Mouse (Mus musculus) subcutaneous adipose tissue, adult 2 months (tissue): Measurements from ENCODE around the gene Cks1b. TPM values are rescaled to one million over a fixed set of nuclear protein-coding genes. Genes with fewer than 3 reads are reported as not detected.

Source experiments
- polyA plus RNA-seq: library from polyadenylated mRNA; depleted of rRNA; stranded (reverse); fragments of >200 nt; gene quantifications from 2 replicates; pipeline ENCODE4 v1.2.3, GENCODE M21; 2012; ENCODE audit warnings: low replicate concordance; rRNA removed

The Cks1b gene
- polyA plus RNA-seq: 46.2 and 57.2 TPM in 2 replicates

GRCm38 (mm10) chr3:89418170-89418860 lies at the start of gene Cks1b, which contains the start of gene Shc1:
Cks1b (minus strand) TSS chr3:89418383.
Shc1 (plus strand) TSS chr3:89418443.

GRCm38 (mm10) chr3:89454401-89455177 lies 36.4 kb upstream of the Cks1b start, which contains the start of gene Pmvk:
Pmvk (plus strand) TSS chr3:89454541.

GRCm38 (mm10) chr3:89436176-89437113 lies 18.3 kb upstream of the Cks1b start, which contains the start of gene Pbxip1:
Pbxip1 (plus strand) TSS chr3:89436706.

GRCm38 (mm10) chr3:89430171-89431159 lies 12.3 kb upstream of the Cks1b start, which contains the start of gene Pygo2:
Pygo2 (plus strand) TSS chr3:89430214.

GRCm38 (mm10) chr3:89411490-89412393 lies 6.4 kb downstream of the Cks1b start, which contains the start of gene Flad1:
Flad1 (minus strand) TSS chr3:89411870.

GRCm38 (mm10) chr3:89402693-89403092 lies 15.5 kb downstream of the Cks1b start, which contains the start of gene Lenep:
Lenep (minus strand) TSS chr3:89402793.

GRCm38 (mm10) chr3:89394006-89394893 lies 23.9 kb downstream of the Cks1b start, which contains the start of gene Zbtb7b:
Zbtb7b (minus strand) TSS chr3:89394776.

Other genes starting within 250 kb of the Cks1b start
- gene Scamp3, start 240.9 kb downstream of the Cks1b start, polyA plus RNA-seq: 176 and 177 TPM in 2 replicates
- 30.0 and 81.4 TPM in 2 replicates for gene Fam189b, start 235.2 kb downstream of the Cks1b start, polyA plus RNA-seq
- gene Gba, start 215.5 kb downstream of the Cks1b start, polyA plus RNA-seq: 119 and 134 TPM in 2 replicates
- 55.5 and 268 TPM in 2 replicates for gene Thbs3, start 203.2 kb downstream of the Cks1b start, polyA plus RNA-seq
- gene Mtx1, start 191.3 kb downstream of the Cks1b start, polyA plus RNA-seq: 170 and 192 TPM in 2 replicates
- 2.8 and 52.8 TPM in 2 replicates for gene Muc1, start 189.3 kb downstream of the Cks1b start, polyA plus RNA-seq
- gene Krtcap2, start 172.4 kb downstream of the Cks1b start, polyA plus RNA-seq: 112 and 194 TPM in 2 replicates
- 5.0 and 16.6 TPM in 2 replicates for gene Trim46, start 172.1 kb downstream of the Cks1b start, polyA plus RNA-seq
- 369 and 505 TPM in 2 replicates for gene Dpm3, start 159.0 kb downstream of the Cks1b start, polyA plus RNA-seq
- 187 and 197 TPM in 2 replicates for gene Slc50a1, start 147.8 kb downstream of the Cks1b start, polyA plus RNA-seq
- gene Efna1, start 137.2 kb downstream of the Cks1b start, polyA plus RNA-seq: 42.8 and 59.6 TPM in 2 replicates
- 0.56 and 5.8 TPM in 2 replicates for gene Efna3, start 95.4 kb downstream of the Cks1b start, polyA plus RNA-seq
- 3.7 and 48.7 TPM in 2 replicates for gene Efna4, start 80.4 kb downstream of the Cks1b start, polyA plus RNA-seq
- gene Adam15, start 68.4 kb downstream of the Cks1b start, polyA plus RNA-seq: 211 and 374 TPM in 2 replicates
- gene Dcst2, start 56.4 kb downstream of the Cks1b start, polyA plus RNA-seq: 2.2 and 6.3 TPM in 2 replicates
- 1.1 and 4.6 TPM in 2 replicates for gene Dcst1, start 53.1 kb downstream of the Cks1b start, polyA plus RNA-seq
- gene Zbtb7b, start 23.6 kb downstream of the Cks1b start, polyA plus RNA-seq: 69.1 and 111 TPM in 2 replicates
- gene Lenep, start 15.6 kb downstream of the Cks1b start, polyA plus RNA-seq: 0.24 TPM in 1 of 2 replicates, not detected in the other
- 62.8 and 93.5 TPM in 2 replicates for gene Flad1, start 6.5 kb downstream of the Cks1b start, polyA plus RNA-seq
- 109 and 199 TPM in 2 replicates for gene Shc1, start 60 bp upstream of the Cks1b start, polyA plus RNA-seq
- gene Pygo2, start 11.8 kb upstream of the Cks1b start, polyA plus RNA-seq: 30.5 and 69.3 TPM in 2 replicates
- gene Pbxip1, start 18.3 kb upstream of the Cks1b start, polyA plus RNA-seq: 53.4 and 121 TPM in 2 replicates
- gene Pmvk, start 36.2 kb upstream of the Cks1b start, polyA plus RNA-seq: 67.3 and 96.9 TPM in 2 replicates
- gene Kcnn3, start 101.8 kb upstream of the Cks1b start, polyA plus RNA-seq: 1.0 and 33.0 TPM in 2 replicates